In the genomic region with DNA sequence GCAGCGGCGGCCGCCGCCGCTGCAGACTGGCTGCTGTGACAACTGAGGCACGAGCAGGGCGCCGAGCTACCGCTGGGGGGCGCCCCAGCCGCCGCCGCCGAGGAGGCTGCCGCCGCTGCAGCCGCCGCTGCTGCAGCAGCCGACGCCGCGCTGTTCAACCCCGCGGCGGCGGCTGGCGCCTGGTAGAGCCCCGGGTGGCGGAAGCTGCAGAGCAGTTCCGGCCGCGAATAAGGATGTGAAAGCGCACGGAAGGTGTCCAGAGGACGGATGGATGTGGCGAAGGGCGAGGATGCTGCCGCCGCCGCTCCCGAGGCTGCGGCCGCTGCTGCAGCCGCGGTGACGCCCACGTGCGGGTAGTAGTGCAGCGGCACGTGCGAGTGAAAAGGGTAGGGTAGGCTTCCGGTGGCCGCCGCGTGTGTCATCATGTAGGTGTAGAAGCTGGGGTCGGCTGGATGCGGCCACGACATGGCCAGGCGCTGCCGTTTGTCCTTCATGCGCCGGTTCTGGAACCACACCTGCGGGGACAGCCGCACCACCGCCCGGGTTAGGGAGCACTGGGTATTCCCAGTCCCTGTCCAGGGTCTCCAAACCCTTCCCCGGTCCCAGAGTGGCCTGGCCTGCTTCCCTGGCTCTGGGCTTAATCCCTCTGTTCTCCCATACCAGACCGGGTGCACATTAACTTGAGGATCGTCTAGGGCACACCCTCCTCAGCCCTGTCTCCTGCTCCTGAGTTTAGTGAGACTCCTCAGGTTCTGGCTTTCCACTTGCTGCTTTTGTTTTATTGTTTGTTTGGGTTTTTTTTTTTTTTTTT, we compare ENCODE assay signal across 9 mouse cellular contexts. TPM values are rescaled to one million over a fixed set of nuclear protein-coding genes. Genes with fewer than 3 reads are reported as not detected.
DNase-seq lines count a peak whose midpoint lies in the region; ATAC-seq lines count a peak whose summit lies in the region.
"Had no signal": no experiment of that assay in that cellular context is flagged by ENCODE, and none has a peak within 500 bp of the region (broad histone marks: within the 10 kb centered on the region; RNA-seq: fewer than 3 reads in every experiment).

No protein-coding gene starts in this region.

- peaks cover 14% of the 10 kb centered on the region for H3K4me1 ChIP-seq in heart, embryonic 13.5 days
- H3K4me1 ChIP-seq in liver, embryonic 16.5 days (ENCODE audit: control insufficient read depth, low read depth, low read length): no peaks in the 10 kb centered on the region; the same call in none of the 2 replicates
- H3K4me1 ChIP-seq in stomach, embryonic 15.5 days: peaks cover 9% of the 10 kb centered on the region

- peak overlapping the region; percentile 37; the same call in 1 of the 2 replicates for H3K9ac ChIP-seq in heart, embryonic 13.5 days
- no peak overlapping the region for H3K9ac ChIP-seq in liver, embryonic 16.5 days (ENCODE audit: low read depth, low read length)
- H3K9ac ChIP-seq in stomach, embryonic 15.5 days: no peak overlapping the region

- peak overlapping the region; percentile 50 for H3K4me3 ChIP-seq in heart, embryonic 13.5 days
- H3K4me3 ChIP-seq in liver, embryonic 16.5 days (ENCODE audit: low read depth, low read length): peak overlapping the region; percentile 47
- peak overlapping the region; percentile 32 for H3K4me3 ChIP-seq in stomach, embryonic 15.5 days (replicated peaks)

- ATAC-seq in heart, embryonic 13.5 days (ENCODE audit: extremely low read depth, insufficient number of reproducible peaks, low FRiP score, low TSS enrichment): no peak
- no peak for ATAC-seq in liver, embryonic 16.5 days (ENCODE audit: low read depth)
- no peak for ATAC-seq in stomach, embryonic 15.5 days (ENCODE audit: insufficient read depth, low FRiP score, low read depth)

- H3K27ac ChIP-seq in heart, embryonic 13.5 days (replicated peaks): no peak overlapping the region
- H3K27ac ChIP-seq in liver, embryonic 16.5 days (ENCODE audit: low read length): no peak overlapping the region
- no peak overlapping the region for H3K27ac ChIP-seq in stomach, embryonic 15.5 days

- intact Hi-C loops in heart, postnatal 25 days (cut with DNase I): no loop called here
- intact Hi-C loops in heart, postnatal 10 days (cut with DNase I): no loop called here

- WGBS in heart, embryonic 13.5 days: under 1% methylated on average over 56 of the region's 69 CpGs
- WGBS in liver, embryonic 16.5 days (ENCODE audit: insufficient replicate concordance): under 1% methylated on average over 68 of the region's 69 CpGs
- under 1% methylated on average over 51 of the region's 69 CpGs for WGBS in stomach, embryonic 15.5 days

- DNase-seq in heart, postnatal 25 days (ENCODE audit: low spot score): no peak
- DNase-seq in R1 (ENCODE audit: low read depth, low spot score): peak; percentile 50
- DNase-seq in heart, postnatal 10 days: peak; percentile 8 to 18
- no peak for DNase-seq in right cerebral cortex, postnatal 14 days
- no peak for DNase-seq in lung, postnatal 14 days

- H3K36me3 ChIP-seq in heart, embryonic 13.5 days: no peaks in the 10 kb centered on the region
- H3K36me3 ChIP-seq in liver, embryonic 16.5 days (ENCODE audit: control insufficient read depth, insufficient read depth): no peaks in the 10 kb centered on the region
- H3K36me3 ChIP-seq in stomach, embryonic 15.5 days: no peaks in the 10 kb centered on the region

- peaks cover 91% of the 10 kb centered on the region for H3K27me3 ChIP-seq in heart, embryonic 13.5 days (replicated peaks)
- H3K27me3 ChIP-seq in liver, embryonic 16.5 days (ENCODE audit: control insufficient read depth, insufficient read depth, low read depth, low read length): peaks cover 88% of the 10 kb centered on the region
- peaks cover 78% of the 10 kb centered on the region for H3K27me3 ChIP-seq in stomach, embryonic 15.5 days (replicated peaks)

- H3K9me3 ChIP-seq in heart, embryonic 13.5 days: no peaks in the 10 kb centered on the region
- H3K9me3 ChIP-seq in liver, embryonic 16.5 days (replicated peaks; ENCODE audit: control insufficient read depth, low read length): no peaks in the 10 kb centered on the region
- no peaks in the 10 kb centered on the region for H3K9me3 ChIP-seq in stomach, embryonic 15.5 days

- H3K4me2 ChIP-seq in heart, embryonic 13.5 days: peak overlapping the region; percentile 68
- H3K4me2 ChIP-seq in liver, embryonic 16.5 days (ENCODE audit: low read depth, low read length): peak overlapping the region; percentile 48
- peak overlapping the region; percentile 58 for H3K4me2 ChIP-seq in stomach, embryonic 15.5 days

RNA-seq across cellular contexts. Expression of gene Evx2, which starts 3.3 kb away (rescaled TPM):
- not detected in 2 replicates for polyA plus RNA-seq in heart, embryonic 13.5 days (2015; fragmentation: Nextera tagmentation; extraction: Ambion mirVana)
- not detected for total RNA-seq in heart, postnatal 25 days (2021)
- total RNA-seq in heart, postnatal 10 days (2021): not detected
- polyA plus RNA-seq in liver, embryonic 16.5 days (2015; fragmentation: Nextera tagmentation; extraction: Ambion mirVana): not detected in 2 replicates
- not detected in 2 replicates for polyA plus RNA-seq in stomach, embryonic 15.5 days (2015; fragmentation: Nextera tagmentation; extraction: Ambion mirVana)
- polyA plus RNA-seq: large intestine, adult 2 months had no signal

RNA-seq across cellular contexts. Expression of gene Hoxd13, which starts 12.1 kb away (rescaled TPM):
- polyA plus RNA-seq in heart, embryonic 13.5 days (2015; fragmentation: Nextera tagmentation; extraction: Ambion mirVana): not detected in 2 replicates
- not detected for total RNA-seq in heart, postnatal 25 days (2021)
- not detected for total RNA-seq in heart, postnatal 10 days (2021)
- polyA plus RNA-seq in liver, embryonic 16.5 days (2015; fragmentation: Nextera tagmentation; extraction: Ambion mirVana): not detected in 2 replicates
- not detected in 2 replicates for polyA plus RNA-seq in stomach, embryonic 15.5 days (2015; fragmentation: Nextera tagmentation; extraction: Ambion mirVana)
- polyA plus RNA-seq: large intestine, adult 2 months had no signal

RNA-seq across cellular contexts. Expression of gene Hoxd12, which starts 18.8 kb away (rescaled TPM):
- not detected in 2 replicates for polyA plus RNA-seq in heart, embryonic 13.5 days (2015; fragmentation: Nextera tagmentation; extraction: Ambion mirVana)
- not detected for total RNA-seq in heart, postnatal 25 days (2021)
- total RNA-seq in heart, postnatal 10 days (2021): not detected
- polyA plus RNA-seq in liver, embryonic 16.5 days (2015; fragmentation: Nextera tagmentation; extraction: Ambion mirVana): not detected in 2 replicates
- polyA plus RNA-seq in stomach, embryonic 15.5 days (2015; fragmentation: Nextera tagmentation; extraction: Ambion mirVana): 0.18 TPM in 1 of 2 replicates, not detected in the other
- polyA plus RNA-seq: large intestine, adult 2 months had no signal

RNA-seq across cellular contexts. Expression of gene Hoxd11, which starts 23.3 kb away (rescaled TPM):
- polyA plus RNA-seq in heart, embryonic 13.5 days (2015; fragmentation: Nextera tagmentation; extraction: Ambion mirVana): not detected in 2 replicates
- not detected for total RNA-seq in heart, postnatal 25 days (2021)
- total RNA-seq in heart, postnatal 10 days (2021): not detected
- polyA plus RNA-seq in liver, embryonic 16.5 days (2015; fragmentation: Nextera tagmentation; extraction: Ambion mirVana): not detected in 2 replicates
- polyA plus RNA-seq in stomach, embryonic 15.5 days (2015; fragmentation: Nextera tagmentation; extraction: Ambion mirVana): 0.90 TPM in 1 of 2 replicates, not detected in the other
- polyA plus RNA-seq: large intestine, adult 2 months had no signal

RNA-seq across cellular contexts. Expression of gene Hoxd10, which starts 35.7 kb away (rescaled TPM):
- polyA plus RNA-seq in heart, embryonic 13.5 days (2015; fragmentation: Nextera tagmentation; extraction: Ambion mirVana): 0.08 TPM in 1 of 2 replicates, not detected in the other
- total RNA-seq in heart, postnatal 25 days (2021): not detected
- not detected for total RNA-seq in heart, postnatal 10 days (2021)
- polyA plus RNA-seq in liver, embryonic 16.5 days (2015; fragmentation: Nextera tagmentation; extraction: Ambion mirVana): not detected in 2 replicates
- 0.09 and 2.4 TPM in 2 replicates for polyA plus RNA-seq in stomach, embryonic 15.5 days (2015; fragmentation: Nextera tagmentation; extraction: Ambion mirVana)
- polyA plus RNA-seq: large intestine, adult 2 months had no signal

Comparison
In these comparisons a context has a peak if more than half of its experiments do, and no peak if none do; other contexts are left out.
1. DNase-seq: peak in R1 (single experiment) and heart, postnatal 10 days (2 of 2); none in heart, postnatal 25 days (single experiment), right cerebral cortex, postnatal 14 days (single experiment) and lung, postnatal 14 days (single experiment).
2. Peak in every context shown above with its lines, with median percentiles within 50 percentile points of each other: H3K4me2 ChIP-seq and H3K4me3 ChIP-seq.